Mouse (Mus musculus) megakaryocyte, embryonic 14.5 days (primary cell): ENCODE measurements at regions not wholly inside any gene's neighbourhood (a gene's known extent, or its start where the extent isn't known, plus 50 kb on each side); places are given as distances from the start of the nearest gene placed in this dataset.

Experiments
- FLI1 ChIP-seq: IDR thresholded peaks from 2 replicates; pipeline ENCODE4 v1.6.1; 2012; ENCODE audit warnings: low read length, inconsistent platforms, mixed read lengths
- GATA1 ChIP-seq: IDR thresholded peaks from 3 replicates; pipeline ENCODE4 v1.6.1; 2012; ENCODE audit warnings: mixed read lengths, low read length, inconsistent platforms, borderline replicate concordance

DNA sequence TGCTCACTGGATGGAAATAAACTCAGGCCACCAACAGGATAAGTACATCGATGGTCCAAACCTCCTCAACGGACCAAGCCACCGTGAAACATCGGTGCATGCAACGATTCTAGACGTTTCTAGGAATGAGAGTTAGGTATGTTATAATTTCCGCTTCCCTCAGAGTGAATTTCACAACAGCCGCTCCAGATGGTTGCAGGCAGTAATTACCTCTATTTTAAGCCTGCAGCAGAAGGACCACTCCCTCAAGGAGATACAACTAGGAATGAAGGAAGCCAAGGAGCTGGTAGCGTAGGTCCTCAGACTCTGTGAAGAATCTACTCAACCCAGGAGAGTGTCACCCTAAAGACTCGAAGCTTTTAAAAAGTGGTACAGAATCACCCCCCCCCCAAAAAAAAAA, 109.5 kb upstream of the Hes1 start:
- TF ChIP-seq GATA1 (no peak), FLI1 (no peak)
